Mouse (Mus musculus): Measurements from ENCODE around the gene Cbx8.

GRCm38 (mm10) chr11:119085279-119086062 lies 44.7 kb upstream of the Cbx8 start:
- no peak for TF ChIP-seq CTCF (IDR thresholded peaks at IDR 0.05; ENCODE audit: insufficient read depth, low read length)
- TF ChIP-seq POLR2A (IDR thresholded peaks at IDR 0.05; ENCODE audit: borderline replicate concordance, extremely low read depth, low read depth, low read length), result peak; percentile 60; the same call in 1 of the 2 replicates
